Comparison of ENCODE assay signal across 9 mouse cellular contexts in genomic region chr7:25277405-25277804, GRCm38 (mm10). TPM values are rescaled to one million over a fixed set of nuclear protein-coding genes. Genes with fewer than 3 reads are reported as not detected.
DNase-seq lines count a peak whose midpoint lies in the region; ATAC-seq and TF ChIP-seq lines count a peak whose summit lies in the region.
"Had no signal": no experiment of that assay in that cellular context is flagged by ENCODE, and none has a peak within 500 bp of the region (broad histone marks: within the 10 kb centered on the region; RNA-seq: fewer than 3 reads in every experiment).

No protein-coding gene starts in this region.

- H3K4me3 ChIP-seq in megakaryocyte, embryonic 14.5 days (replicated peaks) = peak overlapping the region; percentile 92
- H3K4me3 ChIP-seq in limb, embryonic 11.5 days (ENCODE audit: low read depth, low read length) = peak overlapping the region; percentile 56; the same call in 1 of the 2 replicates
- H3K4me3 ChIP-seq in stomach, embryonic 14.5 days (ENCODE audit: low read depth, low read length) = peak overlapping the region; percentile 86
- H3K4me3 ChIP-seq in lung, adult 2 months (replicated peaks; ENCODE audit: extremely low read depth, low read depth, low read length) = no peak overlapping the region

- no peak for TF ChIP-seq CTCF in lung, adult 2 months (IDR thresholded peaks at IDR 0.05; ENCODE audit: insufficient read depth, low read length)

- DNase-seq in CD4-positive, CD25-positive, alpha-beta regulatory T cell, adult 2 months (ENCODE audit: low read depth, low spot score) = peak; percentile 11
- DNase-seq in limb, embryonic 11.5 days (ENCODE audit: low spot score) = no peak
- no peak for DNase-seq in adrenal gland, postnatal 10 days
- DNase-seq in lung, adult 2 months = no peak
- DNase-seq: layer of hippocampus, postnatal 36 days had no signal

- ATAC-seq in CD4-positive, CD25-positive, alpha-beta regulatory T cell, adult 4 months = no peak
- ATAC-seq in megakaryocyte, adult 5-6 weeks (ENCODE audit: poor library complexity, severe bottlenecking) = no peak
- ATAC-seq in limb, embryonic 11.5 days (ENCODE audit: insufficient number of reproducible peaks, low FRiP score, low TSS enrichment, low read depth) = no peak
- ATAC-seq in stomach, embryonic 14.5 days (ENCODE audit: insufficient number of reproducible peaks, insufficient read depth, low FRiP score, low read depth) = no peak

- no peak overlapping the region for H3K27ac ChIP-seq in limb, embryonic 11.5 days (replicated peaks; ENCODE audit: low read depth, low read length)
- H3K27ac ChIP-seq in stomach, embryonic 14.5 days (ENCODE audit: low read length) = peak overlapping the region; percentile 99

- H3K4me2 ChIP-seq in limb, embryonic 11.5 days (ENCODE audit: low read depth, severe bottlenecking) = peak overlapping the region; percentile 88
- H3K4me2 ChIP-seq in stomach, embryonic 14.5 days (replicated peaks; ENCODE audit: low read depth, low read length) = peak overlapping the region; percentile 71

- no peaks in the 10 kb centered on the region for H3K27me3 ChIP-seq in megakaryocyte, embryonic 14.5 days (replicated peaks)
- no peaks in the 10 kb centered on the region for H3K27me3 ChIP-seq in limb, embryonic 11.5 days (ENCODE audit: control insufficient read depth, insufficient read depth, low read length)
- H3K27me3 ChIP-seq in stomach, embryonic 14.5 days (ENCODE audit: control insufficient read depth, insufficient read depth, low read length) = no peaks in the 10 kb centered on the region

- no peaks in the 10 kb centered on the region for H3K9me3 ChIP-seq in megakaryocyte, embryonic 14.5 days
- no peaks in the 10 kb centered on the region for H3K9me3 ChIP-seq in limb, embryonic 11.5 days (ENCODE audit: control insufficient read depth, low read length)
- no peaks in the 10 kb centered on the region for H3K9me3 ChIP-seq in stomach, embryonic 14.5 days (ENCODE audit: control insufficient read depth, low read depth, low read length)

- H3K9ac ChIP-seq in limb, embryonic 11.5 days (ENCODE audit: low read length) = no peak overlapping the region
- peak overlapping the region; percentile 40 for H3K9ac ChIP-seq in stomach, embryonic 14.5 days (replicated peaks; ENCODE audit: low read depth, low read length)

- H3K36me3 ChIP-seq in megakaryocyte, embryonic 14.5 days (replicated peaks; ENCODE audit: low read length) = peaks cover 45% of the 10 kb centered on the region
- H3K36me3 ChIP-seq in limb, embryonic 11.5 days (ENCODE audit: control insufficient read depth, insufficient read depth, low read length) = peaks cover 6% of the 10 kb centered on the region
- H3K36me3 ChIP-seq in stomach, embryonic 14.5 days (ENCODE audit: control insufficient read depth, insufficient read depth, low read length) = peaks cover 8% of the 10 kb centered on the region

- TF ChIP-seq POLR2A in lung, adult 2 months (IDR thresholded peaks at IDR 0.05; ENCODE audit: borderline replicate concordance, extremely low read depth, low read depth, low read length) = no peak

- H3K4me1 ChIP-seq in megakaryocyte, embryonic 14.5 days = peaks cover 89% of the 10 kb centered on the region
- H3K4me1 ChIP-seq in limb, embryonic 11.5 days (ENCODE audit: control insufficient read depth, insufficient read depth, low read length) = peaks cover 33% of the 10 kb centered on the region
- H3K4me1 ChIP-seq in stomach, embryonic 14.5 days (ENCODE audit: control insufficient read depth, insufficient read depth, low read length) = peaks cover 48% of the 10 kb centered on the region
- H3K4me1 ChIP-seq in lung, adult 2 months (ENCODE audit: control insufficient read depth, insufficient read depth, low read length) = peaks cover 31% of the 10 kb centered on the region

- WGBS in limb, embryonic 11.5 days = 89% methylated on average over 4 of the region's 4 CpGs
- WGBS in stomach, embryonic 14.5 days = 66% methylated on average over 4 of the region's 4 CpGs
- WGBS in lung, adult 2 months = 70% methylated on average over 4 of the region's 4 CpGs

RNA-seq across cellular contexts. Expression of gene Cic, which starts 9.9 kb away (rescaled TPM):
- 10 to 100 TPM; 24.1 to 27.2 TPM for polyA plus RNA-seq in CD4-positive, CD25-positive, alpha-beta regulatory T cell, adult 4 months (2017; shearing (Covaris generic))
- polyA plus RNA-seq in megakaryocyte, embryonic 14.5 days (2012; ENCODE audit: insufficient read depth, low replicate concordance) = 290 and 655 TPM in 2 replicates
- total RNA-seq in megakaryocyte, adult 5-6 weeks (2015) = 166 and 174 TPM in 2 replicates
- 55.5 and 84.2 TPM in 2 replicates for total RNA-seq in megakaryocyte, adult 5-6 weeks (2017)
- 32.5 and 34.2 TPM in 2 replicates for polyA plus RNA-seq in limb, embryonic 11.5 days (2014; fragmentation: Nextera tagmentation; extraction: Ambion mirVana)
- polyA plus RNA-seq in stomach, embryonic 14.5 days (2014; fragmentation: Nextera tagmentation; extraction: Ambion mirVana) = 51.4 and 54.1 TPM in 2 replicates
- total RNA-seq in adrenal gland, postnatal 10 days (2021) = 100 to 1,000 TPM in 1 of 2 experiments, 10 to 100 TPM in 1; 92.7 to 116 TPM
- polyA plus RNA-seq in lung, adult 2 months (2012; rRNA removed) = 96.1 and 107 TPM in 2 replicates

RNA-seq across cellular contexts. Expression of gene Pafah1b3, which starts 20.4 kb away (rescaled TPM):
- 10 to 100 TPM; 23.6 to 42.6 TPM for polyA plus RNA-seq in CD4-positive, CD25-positive, alpha-beta regulatory T cell, adult 4 months (2017; shearing (Covaris generic))
- 19.1 TPM in 1 of 2 replicates, not detected in the other for polyA plus RNA-seq in megakaryocyte, embryonic 14.5 days (2012; ENCODE audit: insufficient read depth, low replicate concordance)
- 7.7 and 15.9 TPM in 2 replicates for total RNA-seq in megakaryocyte, adult 5-6 weeks (2015)
- total RNA-seq in megakaryocyte, adult 5-6 weeks (2017) = 7.7 and 14.6 TPM in 2 replicates
- polyA plus RNA-seq in limb, embryonic 11.5 days (2014; fragmentation: Nextera tagmentation; extraction: Ambion mirVana) = 249 and 261 TPM in 2 replicates
- 274 and 284 TPM in 2 replicates for polyA plus RNA-seq in stomach, embryonic 14.5 days (2014; fragmentation: Nextera tagmentation; extraction: Ambion mirVana)
- total RNA-seq in adrenal gland, postnatal 10 days (2021) = 10 to 100 TPM; 38.1 to 39.7 TPM
- polyA plus RNA-seq in lung, adult 2 months (2012; rRNA removed) = 42.7 and 49.1 TPM in 2 replicates

RNA-seq across cellular contexts. Expression of gene Prr19, which starts 23.8 kb away (rescaled TPM):
- not detected for polyA plus RNA-seq in CD4-positive, CD25-positive, alpha-beta regulatory T cell, adult 4 months (2017; shearing (Covaris generic))
- 0.17 TPM in 1 of 2 replicates, not detected in the other for polyA plus RNA-seq in megakaryocyte, embryonic 14.5 days (2012; ENCODE audit: insufficient read depth, low replicate concordance)
- total RNA-seq in megakaryocyte, adult 5-6 weeks (2015) = not detected in 2 replicates
- total RNA-seq in megakaryocyte, adult 5-6 weeks (2017) = not detected in 2 replicates
- polyA plus RNA-seq in limb, embryonic 11.5 days (2014; fragmentation: Nextera tagmentation; extraction: Ambion mirVana) = 1.1 and 1.4 TPM in 2 replicates
- polyA plus RNA-seq in stomach, embryonic 14.5 days (2014; fragmentation: Nextera tagmentation; extraction: Ambion mirVana) = 0.76 and 1.1 TPM in 2 replicates
- not detected for total RNA-seq in adrenal gland, postnatal 10 days (2021)
- not detected in 2 replicates for polyA plus RNA-seq in lung, adult 2 months (2012; rRNA removed)
- total RNA-seq: layer of hippocampus, postnatal 36 days had no signal

RNA-seq across cellular contexts. Expression of gene Erf, which starts 26.8 kb away (rescaled TPM):
- under 1 TPM; 0.22 to 0.42 TPM for polyA plus RNA-seq in CD4-positive, CD25-positive, alpha-beta regulatory T cell, adult 4 months (2017; shearing (Covaris generic))
- 44.8 and 66.8 TPM in 2 replicates for polyA plus RNA-seq in megakaryocyte, embryonic 14.5 days (2012; ENCODE audit: insufficient read depth, low replicate concordance)
- 4.9 and 6.5 TPM in 2 replicates for total RNA-seq in megakaryocyte, adult 5-6 weeks (2015)
- total RNA-seq in megakaryocyte, adult 5-6 weeks (2017) = 2.6 and 5.3 TPM in 2 replicates
- 25.6 and 28.6 TPM in 2 replicates for polyA plus RNA-seq in limb, embryonic 11.5 days (2014; fragmentation: Nextera tagmentation; extraction: Ambion mirVana)
- 25.8 and 27.7 TPM in 2 replicates for polyA plus RNA-seq in stomach, embryonic 14.5 days (2014; fragmentation: Nextera tagmentation; extraction: Ambion mirVana)
- 10 to 100 TPM; 33.0 to 42.3 TPM for total RNA-seq in adrenal gland, postnatal 10 days (2021)
- 41.1 and 51.4 TPM in 2 replicates for polyA plus RNA-seq in lung, adult 2 months (2012; rRNA removed)

RNA-seq across cellular contexts. Expression of gene Tmem145, which starts 28.5 kb away (rescaled TPM):
- polyA plus RNA-seq in CD4-positive, CD25-positive, alpha-beta regulatory T cell, adult 4 months (2017; shearing (Covaris generic)) = not detected
- 0.16 TPM in 1 of 2 replicates, not detected in the other for polyA plus RNA-seq in megakaryocyte, embryonic 14.5 days (2012; ENCODE audit: insufficient read depth, low replicate concordance)
- not detected in 2 replicates for total RNA-seq in megakaryocyte, adult 5-6 weeks (2015)
- total RNA-seq in megakaryocyte, adult 5-6 weeks (2017) = not detected in 2 replicates
- 0.33 and 0.58 TPM in 2 replicates for polyA plus RNA-seq in limb, embryonic 11.5 days (2014; fragmentation: Nextera tagmentation; extraction: Ambion mirVana)
- polyA plus RNA-seq in stomach, embryonic 14.5 days (2014; fragmentation: Nextera tagmentation; extraction: Ambion mirVana) = 1.9 and 2.0 TPM in 2 replicates
- 1 to 10 TPM; 1.1 to 2.2 TPM for total RNA-seq in adrenal gland, postnatal 10 days (2021)
- not detected in 2 replicates for polyA plus RNA-seq in lung, adult 2 months (2012; rRNA removed)
